7 mouse cellular contexts compared by ENCODE assay signal in genomic region chr19:31971998-31972397, GRCm38 (mm10).
A peak's percentile ranks its signal among the peaks of the same experiment; 100 is the strongest.
DNase-seq lines count a peak whose midpoint lies in the region; ATAC-seq lines count a peak whose summit lies in the region.

No protein-coding gene starts in this region.

- H3K4me3 ChIP-seq in midbrain, embryonic 15.5 days: no peak overlapping the region

- no peaks in the 10 kb centered on the region; the same call in 1 of the 2 replicates for H3K27me3 ChIP-seq in midbrain, embryonic 15.5 days (replicated peaks)

- DNase-seq in adrenal gland, adult 2 months: peak; percentile 76
- DNase-seq in embryo, embryonic 10 days (ENCODE audit: low spot score): peak; percentile 92
- peak; percentile 56 to 69 for DNase-seq in gastrocnemius, postnatal 36 days
- DNase-seq in kidney, adult 11 months: peak; percentile 45
- DNase-seq in left cerebral cortex, postnatal 36 days (ENCODE audit: low spot score in 2 of 2): peak; percentile 72 to 75
- peak; percentile 61 to 81 for DNase-seq in spleen, adult 18-20 months

- intact Hi-C loops in gastrocnemius, postnatal 36 days (cut with DNase I): loop anchor here (5.0 to 10.0 kb wide), 3 partner anchors 133 to 715 kb away; partner anchors contain the start of genes Asah2 and Minpp1
- intact Hi-C loops in left cerebral cortex, postnatal 36 days (cut with DNase I): loop anchor here (5.0 to 10.0 kb wide), 3 partner anchors 60 to 713 kb away; no protein-coding TSS in a partner anchor

- no peaks in the 10 kb centered on the region for H3K9me3 ChIP-seq in midbrain, embryonic 15.5 days

- 7% methylated on average over 6 of the region's 6 CpGs for WGBS in midbrain, embryonic 15.5 days

- no peak overlapping the region for H3K4me2 ChIP-seq in midbrain, embryonic 15.5 days

- peak; percentile 96 for ATAC-seq in midbrain, embryonic 15.5 days (replicated peaks)

- no peak overlapping the region for H3K27ac ChIP-seq in midbrain, embryonic 15.5 days

- no peaks in the 10 kb centered on the region for H3K4me1 ChIP-seq in midbrain, embryonic 15.5 days

- H3K36me3 ChIP-seq in midbrain, embryonic 15.5 days (replicated peaks): no peaks in the 10 kb centered on the region

- no peak overlapping the region for H3K9ac ChIP-seq in midbrain, embryonic 15.5 days
